Mouse (Mus musculus): ENCODE results near the gene Fstl4. TPM values are rescaled to one million over a fixed set of nuclear protein-coding genes. Genes with fewer than 3 reads are reported as not detected.

Fstl4 gene
- total and polyA plus RNA-seq, 3 experiments, result 1.5 to 4.0 (median 3.0) TPM

- no peak for DNase-seq
- no peak overlapping the region for H3K9ac ChIP-seq (ENCODE audit: low read depth, low read length)
- H3K36me3 ChIP-seq (ENCODE audit: control insufficient read depth, insufficient read depth, low read length), result no peaks in the 10 kb centered on the region
- H3K79me2 ChIP-seq (replicated peaks; ENCODE audit: control insufficient read depth, insufficient read depth, low read length), result no peaks in the 10 kb centered on the region
- intact Hi-C loops (cut with DNase I), result no loop called here
- no peaks in the 10 kb centered on the region; the same call in 1 of the 2 replicates for H3K27me3 ChIP-seq (ENCODE audit: control insufficient read depth, insufficient read depth, low read length)
- H3K4me3 ChIP-seq, result no peak overlapping the region
- WGBS, result 93% methylated on average over 3 of the region's 3 CpGs
- H3K4me1 ChIP-seq (ENCODE audit: control insufficient read depth, insufficient read depth, low read length), result no peaks in the 10 kb centered on the region
- no peak for TF ChIP-seq EP300 (IDR thresholded peaks at IDR 0.05; ENCODE audit: insufficient read depth, low read depth, low read length)
- no peak for TF ChIP-seq POLR2A (IDR thresholded peaks at IDR 0.05; ENCODE audit: insufficient read depth, low read depth, low read length)
- no peak for TF ChIP-seq CTCF (IDR thresholded peaks at IDR 0.05)
- H3K27ac ChIP-seq, result no peak overlapping the region
Observed at GRCm38 (mm10) chr11:53229011-53229410, 464.6 kb downstream of the Fstl4 start.

GRCm38 (mm10) chr11:53231836-53232235 is 467.4 kb downstream of the Fstl4 start:
- Histone ChIP-seq H3K79me2 (replicated peaks; ENCODE audit: control insufficient read depth, insufficient read depth, low read length) (no peaks in the 10 kb centered on the region), H3K9ac (ENCODE audit: low read depth, low read length) (no peak overlapping the region), H3K27me3 (ENCODE audit: control insufficient read depth, insufficient read depth, low read length) (no peaks in the 10 kb centered on the region; the same call in 1 of the 2 replicates), H3K4me3 (no peak overlapping the region), H3K27ac (no peak overlapping the region), H3K4me1 (ENCODE audit: control insufficient read depth, insufficient read depth, low read length) (no peaks in the 10 kb centered on the region), H3K36me3 (ENCODE audit: control insufficient read depth, insufficient read depth, low read length) (no peaks in the 10 kb centered on the region)
- DNase-seq, result no peak
- TF ChIP-seq EP300 (IDR thresholded peaks at IDR 0.05; ENCODE audit: insufficient read depth, low read depth, low read length) (no peak), CTCF (IDR thresholded peaks at IDR 0.05) (no peak), POLR2A (IDR thresholded peaks at IDR 0.05; ENCODE audit: insufficient read depth, low read depth, low read length) (no peak)
- intact Hi-C loops (cut with DNase I), result no loop called here
- WGBS, result 86% methylated on average over 5 of the region's 5 CpGs

GRCm38 (mm10) chr11:53233590-53233989 is 469.2 kb downstream of the Fstl4 start:
- H3K4me3 ChIP-seq, result no peak overlapping the region
- H3K79me2 ChIP-seq (replicated peaks; ENCODE audit: control insufficient read depth, insufficient read depth, low read length), result no peaks in the 10 kb centered on the region
- WGBS, result 28% methylated on average over 9 of the region's 9 CpGs
- H3K36me3 ChIP-seq (ENCODE audit: control insufficient read depth, insufficient read depth, low read length), result no peaks in the 10 kb centered on the region
- no peak for TF ChIP-seq CTCF (IDR thresholded peaks at IDR 0.05)
- no peak for TF ChIP-seq EP300 (IDR thresholded peaks at IDR 0.05; ENCODE audit: insufficient read depth, low read depth, low read length)
- TF ChIP-seq POLR2A (IDR thresholded peaks at IDR 0.05; ENCODE audit: insufficient read depth, low read depth, low read length), result no peak
- no peak for DNase-seq
- no peak overlapping the region for H3K9ac ChIP-seq (ENCODE audit: low read depth, low read length)
- H3K27me3 ChIP-seq (ENCODE audit: control insufficient read depth, insufficient read depth, low read length), result no peaks in the 10 kb centered on the region; the same call in 1 of the 2 replicates
- intact Hi-C loops (cut with DNase I), result no loop called here
- H3K4me1 ChIP-seq (ENCODE audit: control insufficient read depth, insufficient read depth, low read length), result no peaks in the 10 kb centered on the region
- H3K27ac ChIP-seq, result no peak overlapping the region
